Mouse (Mus musculus) heart, postnatal 0 days (tissue): ENCODE measurements at regions not wholly inside any gene's neighbourhood (a gene's known extent, or its start where the extent isn't known, plus 50 kb on each side); places are given as distances from the start of the nearest gene placed in this dataset.

ENCODE experiments used
- CTCF ChIP-seq: IDR thresholded peaks from 2 replicates; pipeline ENCODE4 v1.5.1; 2016; ENCODE audit warnings: antibody characterized with exemption, control low read depth, low read depth
- EP300 ChIP-seq: IDR thresholded peaks from 2 replicates; pipeline ENCODE4 v1.6.1; 2016; ENCODE audit warnings: antibody characterized with exemption, low read depth

- no peak for TF ChIP-seq EP300
- TF ChIP-seq CTCF, result no peak
Measured at GRCm38 (mm10) chr5:43125774-43126536, 107.0 kb upstream of the Cpeb2 start.
